Mouse (Mus musculus): ENCODE results near the gene Limk1. TPM values are rescaled to one million over a fixed set of nuclear protein-coding genes. Genes with fewer than 3 reads are reported as not detected.
"Not testable (repeated sequence)": the region's sequence is repeated elsewhere in the genome, so short reads cannot be mapped to it uniquely, and the experiment has no call there.

Limk1 gene
- polyA plus RNA-seq, 1 experiment: 17.9 TPM

GRCm38 (mm10) chr5:134669001-134669708, 19.2 kb downstream of the Limk1 start:
- H3K27me3 ChIP-seq (ENCODE audit: control insufficient read depth, insufficient read depth, low read length, poor library complexity, severe bottlenecking): no peaks in the 10 kb centered on the region
- no peaks in the 10 kb centered on the region for H3K9me3 ChIP-seq (replicated peaks; ENCODE audit: control insufficient read depth, insufficient read depth, low read length, poor library complexity, severe bottlenecking)
- H3K9ac ChIP-seq (ENCODE audit: low read depth, poor library complexity, severe bottlenecking): peak overlapping the region; percentile 26; the same call in 1 of the 2 replicates
- TF ChIP-seq EP300 (IDR thresholded peaks at IDR 0.05; ENCODE audit: insufficient read depth, low read depth, low read length): no peak
- no peak for TF ChIP-seq POLR2A (IDR thresholded peaks at IDR 0.05; ENCODE audit: insufficient read depth, low read length)
- H3K27ac ChIP-seq (ENCODE audit: insufficient read depth, low read length): peak overlapping the region; percentile 23; the same call in 1 of the 2 replicates
- H3K4me1 ChIP-seq (ENCODE audit: control insufficient read depth, insufficient read depth, low read length): no peaks in the 10 kb centered on the region
- H3K4me3 ChIP-seq (ENCODE audit: low read depth, low read length): peak overlapping the region; percentile 61
- no peaks in the 10 kb centered on the region for H3K36me3 ChIP-seq (ENCODE audit: control insufficient read depth, insufficient read depth, low read length, poor library complexity, severe bottlenecking)

DNA sequence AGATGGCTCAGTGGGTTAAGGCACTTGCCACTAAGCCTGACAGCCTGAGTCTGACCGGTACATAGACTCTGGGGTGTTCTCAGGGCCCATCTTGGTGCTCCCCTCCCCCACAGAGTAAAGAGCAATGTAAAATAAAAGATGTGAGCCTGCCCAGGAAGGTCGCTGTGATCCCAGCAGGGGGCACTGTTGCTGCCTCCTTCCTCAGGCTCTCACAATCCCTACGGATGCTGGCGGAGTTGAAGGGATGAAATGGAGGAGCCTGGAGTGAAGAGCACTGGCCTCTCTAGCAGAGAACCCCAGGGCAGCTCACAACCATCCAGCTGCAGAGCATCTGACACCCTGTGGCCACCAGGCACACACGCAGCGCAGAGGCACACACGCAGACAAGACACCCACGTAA, 19.9 kb downstream of the Limk1 start:
- Histone ChIP-seq H3K27ac (ENCODE audit: insufficient read depth, low read length) (0 out of 2 replicates have a peak overlapping the region, but pooled peaks have one; percentile 15), H3K36me3 (ENCODE audit: control insufficient read depth, insufficient read depth, low read length, poor library complexity, severe bottlenecking) (no peaks in the 10 kb centered on the region), H3K4me1 (ENCODE audit: control insufficient read depth, insufficient read depth, low read length) (no peaks in the 10 kb centered on the region), H3K9me3 (replicated peaks; ENCODE audit: control insufficient read depth, insufficient read depth, low read length, poor library complexity, severe bottlenecking) (no peaks in the 10 kb centered on the region), H3K27me3 (ENCODE audit: control insufficient read depth, insufficient read depth, low read length, poor library complexity, severe bottlenecking) (no peaks in the 10 kb centered on the region), H3K4me3 (ENCODE audit: low read depth, low read length) (peak overlapping the region; percentile 61), H3K9ac (ENCODE audit: low read depth, poor library complexity, severe bottlenecking) (peak overlapping the region; percentile 26; the same call in 1 of the 2 replicates)
- no peak for TF ChIP-seq POLR2A (IDR thresholded peaks at IDR 0.05; ENCODE audit: insufficient read depth, low read length)
- peak; percentile 85 for TF ChIP-seq CTCF (IDR thresholded peaks at IDR 0.05; ENCODE audit: low read depth, low read length)
- TF ChIP-seq EP300 (IDR thresholded peaks at IDR 0.05; ENCODE audit: insufficient read depth, low read depth, low read length): no peak

DNA sequence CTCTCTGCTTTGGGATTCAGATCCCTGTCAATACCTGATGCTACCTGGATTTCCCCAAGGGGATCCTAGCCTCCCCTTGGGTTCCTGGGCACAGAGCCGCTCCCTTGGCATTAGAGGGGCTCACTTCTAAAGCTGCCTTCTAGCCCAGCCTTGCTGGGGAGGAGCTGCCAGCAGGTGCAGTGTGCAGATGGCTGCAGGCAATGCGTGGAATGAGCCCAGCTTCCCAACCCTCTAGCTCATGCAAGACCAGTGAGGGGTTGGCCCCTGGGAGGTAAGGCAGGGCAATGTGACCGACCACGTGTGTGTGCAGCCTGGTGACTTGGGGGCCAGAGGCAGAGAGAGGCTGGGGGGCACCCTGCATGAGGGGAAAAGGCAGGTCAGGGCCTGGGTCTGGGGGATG, 31.7 kb downstream of the Limk1 start:
- no peak overlapping the region for H3K9ac ChIP-seq (ENCODE audit: low read depth, poor library complexity, severe bottlenecking)
- no peaks in the 10 kb centered on the region for H3K36me3 ChIP-seq (ENCODE audit: control insufficient read depth, insufficient read depth, low read length, poor library complexity, severe bottlenecking)
- no peaks in the 10 kb centered on the region for H3K27me3 ChIP-seq (ENCODE audit: control insufficient read depth, insufficient read depth, low read length, poor library complexity, severe bottlenecking)
- TF ChIP-seq CTCF (IDR thresholded peaks at IDR 0.05; ENCODE audit: low read depth, low read length) (no peak), EP300 (IDR thresholded peaks at IDR 0.05; ENCODE audit: insufficient read depth, low read depth, low read length) (no peak), POLR2A (IDR thresholded peaks at IDR 0.05; ENCODE audit: insufficient read depth, low read length) (no peak)
- H3K4me1 ChIP-seq (ENCODE audit: control insufficient read depth, insufficient read depth, low read length): peaks cover 2% of the 10 kb centered on the region
- H3K4me3 ChIP-seq (ENCODE audit: low read depth, low read length): no peak overlapping the region
- H3K9me3 ChIP-seq (replicated peaks; ENCODE audit: control insufficient read depth, insufficient read depth, low read length, poor library complexity, severe bottlenecking): no peaks in the 10 kb centered on the region
- H3K27ac ChIP-seq (ENCODE audit: insufficient read depth, low read length): no peak overlapping the region

GRCm38 (mm10) chr5:134652015-134652414, 36.4 kb downstream of the Limk1 start:
- H3K27ac ChIP-seq (ENCODE audit: insufficient read depth, low read length): no peak overlapping the region
- H3K36me3 ChIP-seq (ENCODE audit: control insufficient read depth, insufficient read depth, low read length, poor library complexity, severe bottlenecking): no peaks in the 10 kb centered on the region
- H3K27me3 ChIP-seq (ENCODE audit: control insufficient read depth, insufficient read depth, low read length, poor library complexity, severe bottlenecking): no peaks in the 10 kb centered on the region
- H3K4me1 ChIP-seq (ENCODE audit: control insufficient read depth, insufficient read depth, low read length): no peaks in the 10 kb centered on the region
- no peak overlapping the region for H3K4me3 ChIP-seq (ENCODE audit: low read depth, low read length)
- TF ChIP-seq EP300 (IDR thresholded peaks at IDR 0.05; ENCODE audit: insufficient read depth, low read depth, low read length) (no peak), CTCF (IDR thresholded peaks at IDR 0.05; ENCODE audit: low read depth, low read length) (no peak), POLR2A (IDR thresholded peaks at IDR 0.05; ENCODE audit: insufficient read depth, low read length) (no peak)
- H3K9ac ChIP-seq (ENCODE audit: low read depth, poor library complexity, severe bottlenecking): no peak overlapping the region
- H3K9me3 ChIP-seq (replicated peaks; ENCODE audit: control insufficient read depth, insufficient read depth, low read length, poor library complexity, severe bottlenecking): no peaks in the 10 kb centered on the region

- TF ChIP-seq EP300 (IDR thresholded peaks at IDR 0.05; ENCODE audit: insufficient read depth, low read depth, low read length): no peak
- TF ChIP-seq CTCF (IDR thresholded peaks at IDR 0.05; ENCODE audit: low read depth, low read length): peak; percentile 83
- Histone ChIP-seq H3K9me3 (replicated peaks; ENCODE audit: control insufficient read depth, insufficient read depth, low read length, poor library complexity, severe bottlenecking) (no peaks in the 10 kb centered on the region), H3K27ac (ENCODE audit: insufficient read depth, low read length) (no peak overlapping the region), H3K36me3 (ENCODE audit: control insufficient read depth, insufficient read depth, low read length, poor library complexity, severe bottlenecking) (no peaks in the 10 kb centered on the region), H3K4me3 (ENCODE audit: low read depth, low read length) (no peak overlapping the region), H3K9ac (ENCODE audit: low read depth, poor library complexity, severe bottlenecking) (no peak overlapping the region), H3K4me1 (ENCODE audit: control insufficient read depth, insufficient read depth, low read length) (no peaks in the 10 kb centered on the region), H3K27me3 (ENCODE audit: control insufficient read depth, insufficient read depth, low read length, poor library complexity, severe bottlenecking) (no peaks in the 10 kb centered on the region)
Observed at GRCm38 (mm10) chr5:134650926-134651325, 37.5 kb downstream of the Limk1 start.

DNA sequence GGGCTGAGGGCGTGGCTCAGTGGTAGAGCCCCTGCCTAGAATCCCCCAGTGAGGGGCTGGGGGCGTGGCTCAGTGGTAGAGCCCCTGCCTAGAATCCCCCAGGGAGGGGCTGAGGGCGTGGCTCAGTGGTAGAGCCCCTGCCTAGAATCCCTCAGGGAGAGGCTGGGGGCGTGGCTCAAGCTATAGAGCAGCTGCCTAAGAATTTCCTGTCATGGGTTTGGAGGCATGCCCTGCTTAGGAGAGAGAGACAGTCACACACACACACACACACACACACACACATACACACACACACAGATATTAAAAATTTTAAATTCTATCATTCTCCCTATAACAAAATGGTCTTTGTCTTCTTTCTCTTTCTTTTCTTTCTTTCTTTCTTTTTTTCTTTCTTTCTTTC, 39.4 kb downstream of the Limk1 start:
- H3K9ac ChIP-seq (ENCODE audit: low read depth, poor library complexity, severe bottlenecking): not testable (repeated sequence)

More for the DNA sequence above, 39.4 kb downstream of the Limk1 start:
- H3K4me1 ChIP-seq (ENCODE audit: control insufficient read depth, insufficient read depth, low read length); H3K9me3 ChIP-seq (replicated peaks; ENCODE audit: control insufficient read depth, insufficient read depth, low read length, poor library complexity, severe bottlenecking); H3K27me3 ChIP-seq (ENCODE audit: control insufficient read depth, insufficient read depth, low read length, poor library complexity, severe bottlenecking); H3K27ac ChIP-seq (ENCODE audit: insufficient read depth, low read length); H3K36me3 ChIP-seq (ENCODE audit: control insufficient read depth, insufficient read depth, low read length, poor library complexity, severe bottlenecking); H3K4me3 ChIP-seq (ENCODE audit: low read depth, low read length): not testable (repeated sequence)

All from ES-Bruce4 (cell line).